Mouse (Mus musculus) lung, embryonic 16.5 days (tissue): Measurements from ENCODE around the gene Tnfrsf11a. TPM values are rescaled to one million over a fixed set of nuclear protein-coding genes. Genes with fewer than 3 reads are reported as not detected.
A peak's percentile ranks its signal among the peaks of the same experiment; 100 is the strongest.

Source experiments
- ATAC-seq: fragments of 200-750 bp; cut with Nextera tagmentation; 2 replicates; pipeline ENCODE4 v1.8.0; 2017; ENCODE audit warnings: low read depth, mild to moderate bottlenecking, moderate library complexity
- H3K27ac ChIP-seq: fragments of 300-500 bp; sonication (generic); 2 replicates; pipeline ENCODE4 v1.5.1; 2014; ENCODE audit warnings: mild to moderate bottlenecking, control low read depth, low read length
- H3K27me3 ChIP-seq: fragments of 300-500 bp; sonication (generic); 2 replicates; pipeline ENCODE4 v1.6.1; 2014; ENCODE audit warnings: low read depth, low read length, mixed read lengths; ENCODE audit not compliant: control insufficient read depth, insufficient read depth
- H3K36me3 ChIP-seq: fragments of 300-500 bp; sonication (generic); 2 replicates; pipeline ENCODE4 v1.6.1; 2014; ENCODE audit warnings: low read length; ENCODE audit not compliant: control insufficient read depth, insufficient read depth
- H3K4me1 ChIP-seq: fragments of 300-500 bp; sonication (generic); replicated peaks from 2 replicates; pipeline ENCODE4 v1.6.1; 2014; ENCODE audit warnings: low read length, mixed read lengths; ENCODE audit not compliant: control insufficient read depth, insufficient read depth
- H3K4me2 ChIP-seq: fragments of 300-500 bp; sonication (generic); 2 replicates; pipeline ENCODE4 v1.6.1; 2014; ENCODE audit warnings: low read depth, low read length, control low read depth
- H3K4me3 ChIP-seq: fragments of 300-500 bp; sonication (generic); 2 replicates; pipeline ENCODE4 v1.5.1; 2014; ENCODE audit warnings: mild to moderate bottlenecking, low read length, control low read depth
- H3K9ac ChIP-seq: fragments of 300-500 bp; sonication (generic); 2 replicates; pipeline ENCODE4 v1.6.1; 2014; ENCODE audit warnings: low read length, control low read depth
- H3K9me3 ChIP-seq: fragments of 300-500 bp; sonication (generic); 2 replicates; pipeline ENCODE4 v1.6.1; 2016; ENCODE audit warnings: low read length; ENCODE audit not compliant: control insufficient read depth
- WGBS: fragments of 180-500 bp; shearing (Covaris S2); extraction: QIAGEN DNeasy Blood & Tissue Kit; methylation state at CpG from one replicate; pipeline ENCODE4 v1.1.7; 2014; 5-methylcytosine and 5-hydroxymethylcytosine counted together
- polyA plus RNA-seq: library from polyadenylated mRNA; unstranded; fragments of >200 nt; fragmentation: Nextera tagmentation; extraction: Ambion mirVana; gene quantifications from 2 replicates; pipeline ENCODE4 v1.2.1, GENCODE M21; 2015

The Tnfrsf11a gene
- polyA plus RNA-seq, result 1.4 and 1.8 TPM in 2 replicates

DNA sequence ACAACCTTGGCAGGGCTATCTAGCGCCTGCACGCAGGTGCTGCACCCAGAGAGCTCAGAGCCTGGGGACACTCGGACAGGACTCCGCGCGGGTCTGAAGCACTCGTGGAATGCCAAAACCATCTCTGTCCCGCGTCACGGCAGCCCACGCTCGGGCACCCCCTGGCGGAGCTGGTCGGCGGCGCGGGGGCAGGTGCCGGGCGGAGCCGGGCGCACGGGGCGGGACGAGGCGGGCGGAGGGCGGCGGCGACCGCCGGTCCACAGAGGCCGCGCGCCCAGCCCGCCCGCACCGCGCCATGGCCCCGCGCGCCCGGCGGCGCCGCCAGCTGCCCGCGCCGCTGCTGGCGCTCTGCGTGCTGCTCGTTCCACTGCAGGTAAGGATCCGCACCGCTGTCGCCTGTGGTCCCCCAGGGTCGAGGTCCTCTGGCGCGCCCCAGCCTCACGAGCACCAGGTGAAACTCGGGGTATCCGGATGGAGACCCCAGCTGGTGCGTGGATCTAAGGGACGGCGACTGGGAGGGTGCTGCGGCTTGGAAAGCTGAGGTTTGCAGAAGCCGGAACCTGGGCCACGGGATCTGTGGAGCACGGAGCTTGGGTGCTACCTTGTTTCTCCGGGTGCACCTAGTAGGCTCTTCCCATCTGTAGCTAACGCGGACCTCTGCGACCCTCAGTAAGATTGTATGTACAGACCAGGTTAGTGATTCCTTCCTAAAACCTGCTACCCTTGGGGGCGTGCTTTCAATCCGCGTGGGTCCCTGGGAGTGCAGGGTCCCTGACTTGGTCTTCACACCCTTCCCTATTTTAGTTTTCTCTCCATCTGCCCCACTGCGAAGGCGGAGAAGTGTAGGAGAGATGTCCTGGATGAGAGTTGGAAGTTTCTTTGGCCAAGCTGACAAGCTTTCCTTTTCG, at the start of gene Tnfrsf11a:
Tnfrsf11a (plus strand) TSS at position 262 of the 908 bp plus-strand sequence.
- Histone ChIP-seq H3K27ac (no peak within 1 kb of the TSS), H3K9me3 (no peaks in the 10 kb centered on the region), H3K4me1 (peaks cover 21% of the 10 kb centered on the region), H3K36me3 (no peaks in the 10 kb centered on the region), H3K27me3 (peaks cover 12% of the 10 kb centered on the region), H3K4me3 (peak within 1 kb of the TSS; percentile 75), H3K9ac (peak within 1 kb of the TSS; percentile 82), H3K4me2 (peak within 1 kb of the TSS; percentile 98)
- WGBS, result 3% methylated on average over 42 of the region's 77 CpGs
- ATAC-seq, result peak; percentile 85

DNA sequence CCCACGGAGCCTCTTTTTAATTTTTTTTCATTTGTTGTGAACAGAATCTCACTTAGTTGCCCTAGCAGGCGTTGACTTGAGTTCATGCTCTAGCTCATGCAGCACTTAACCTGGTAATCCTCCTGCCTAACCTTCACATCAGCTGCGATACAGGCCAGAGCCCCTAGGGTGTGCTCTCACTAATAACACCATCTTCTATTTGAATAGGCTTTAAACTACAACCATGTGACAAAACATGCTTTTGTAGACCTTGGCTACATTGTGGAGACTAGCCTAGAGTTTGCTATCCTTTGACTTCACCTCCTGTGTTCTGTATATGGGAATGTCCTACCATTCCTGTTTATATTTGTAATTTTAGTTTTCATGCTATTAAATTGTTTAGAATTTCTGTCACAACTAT, 45.2 kb upstream of the Tnfrsf11a start:
- ATAC-seq, result no peak
- WGBS, result 76% methylated on average over 3 of the region's 3 CpGs
- no peak overlapping the region for H3K4me3 ChIP-seq
- H3K36me3 ChIP-seq, result peaks cover 5% of the 10 kb centered on the region
- no peak overlapping the region for H3K9ac ChIP-seq
- no peak overlapping the region for H3K4me2 ChIP-seq
- H3K27ac ChIP-seq, result no peak overlapping the region
- H3K27me3 ChIP-seq, result no peaks in the 10 kb centered on the region
- no peaks in the 10 kb centered on the region for H3K4me1 ChIP-seq
- H3K9me3 ChIP-seq, result no peaks in the 10 kb centered on the region

DNA sequence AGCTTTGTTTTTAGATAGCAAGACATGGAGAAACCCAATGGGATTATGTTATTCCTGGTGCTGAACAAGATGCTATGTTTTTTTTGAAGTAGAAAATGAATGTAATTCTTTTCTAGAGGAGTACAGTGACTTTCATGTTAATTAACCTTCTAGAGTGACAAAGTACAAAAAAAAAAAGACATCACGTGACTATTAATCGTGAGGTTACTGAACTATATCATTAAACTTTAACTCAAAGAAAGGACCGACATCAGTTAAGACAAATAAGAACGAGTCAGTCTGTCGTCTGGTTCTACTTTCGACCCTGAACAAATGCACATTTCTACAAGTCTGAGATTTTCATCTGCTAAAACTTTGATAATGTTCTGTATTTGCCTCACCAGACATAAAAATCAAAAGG, 42.2 kb upstream of the Tnfrsf11a start:
- Histone ChIP-seq H3K4me2 (no peak overlapping the region), H3K9ac (no peak overlapping the region), H3K36me3 (peaks cover 10% of the 10 kb centered on the region; the same call in 1 of the 2 replicates), H3K4me3 (no peak overlapping the region), H3K9me3 (no peaks in the 10 kb centered on the region), H3K4me1 (no peaks in the 10 kb centered on the region), H3K27ac (no peak overlapping the region), H3K27me3 (no peaks in the 10 kb centered on the region)
- WGBS, result 89% methylated on average over 6 of the region's 6 CpGs
- no peak for ATAC-seq

DNA sequence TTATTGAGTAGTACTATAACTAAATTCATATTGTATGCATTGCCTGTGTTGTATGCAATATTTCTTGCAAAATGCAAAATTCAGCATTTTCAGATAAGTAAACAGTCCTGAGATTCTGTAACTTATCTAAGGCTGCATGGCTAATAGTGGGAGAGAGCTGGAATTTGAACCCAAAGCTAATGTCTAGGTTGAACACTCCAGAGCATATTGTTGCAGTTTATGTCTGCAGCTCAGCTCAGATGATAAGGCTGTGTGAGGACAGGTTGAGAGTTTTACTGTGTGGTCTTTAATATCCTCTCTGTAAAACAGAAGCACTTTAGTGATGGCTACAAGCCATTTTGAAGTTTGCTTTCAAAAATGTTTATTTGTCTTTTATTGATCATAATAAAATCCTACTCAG, 41.0 kb upstream of the Tnfrsf11a start:
- H3K27me3 ChIP-seq, result no peaks in the 10 kb centered on the region
- no peaks in the 10 kb centered on the region for H3K4me1 ChIP-seq
- H3K9me3 ChIP-seq, result no peaks in the 10 kb centered on the region
- no peak overlapping the region for H3K4me2 ChIP-seq
- H3K9ac ChIP-seq, result no peak overlapping the region
- no peak overlapping the region for H3K27ac ChIP-seq
- ATAC-seq, result no peak
- peaks cover 17% of the 10 kb centered on the region for H3K36me3 ChIP-seq
- no peak overlapping the region for H3K4me3 ChIP-seq

DNA sequence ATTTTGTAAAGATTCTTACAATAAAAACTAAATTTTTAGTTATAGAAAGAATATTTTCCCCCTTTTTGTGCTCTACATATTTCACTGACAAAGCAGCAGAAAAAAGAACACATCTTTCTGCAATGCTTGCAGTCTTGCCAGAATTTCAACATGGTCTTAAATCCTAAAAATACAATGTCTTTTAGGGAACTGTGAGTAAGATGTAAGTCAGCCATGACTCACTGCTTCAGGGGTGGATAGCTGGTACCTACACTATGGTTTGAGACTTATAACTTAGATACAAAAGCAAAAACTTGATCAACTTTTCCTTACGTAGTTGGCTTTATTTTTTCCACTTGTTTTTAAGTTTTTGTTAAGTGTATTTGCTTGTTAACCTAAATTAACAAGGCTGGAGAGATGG, 38.0 kb upstream of the Tnfrsf11a start:
- H3K27me3 ChIP-seq, result no peaks in the 10 kb centered on the region
- H3K9me3 ChIP-seq, result no peaks in the 10 kb centered on the region
- H3K4me3 ChIP-seq, result no peak overlapping the region
- H3K36me3 ChIP-seq, result peaks cover 21% of the 10 kb centered on the region
- H3K9ac ChIP-seq, result no peak overlapping the region
- 81% methylated on average over 1 of the region's 1 CpGs for WGBS
- no peaks in the 10 kb centered on the region for H3K4me1 ChIP-seq
- H3K27ac ChIP-seq, result no peak overlapping the region
- no peak overlapping the region for H3K4me2 ChIP-seq
- no peak for ATAC-seq

DNA sequence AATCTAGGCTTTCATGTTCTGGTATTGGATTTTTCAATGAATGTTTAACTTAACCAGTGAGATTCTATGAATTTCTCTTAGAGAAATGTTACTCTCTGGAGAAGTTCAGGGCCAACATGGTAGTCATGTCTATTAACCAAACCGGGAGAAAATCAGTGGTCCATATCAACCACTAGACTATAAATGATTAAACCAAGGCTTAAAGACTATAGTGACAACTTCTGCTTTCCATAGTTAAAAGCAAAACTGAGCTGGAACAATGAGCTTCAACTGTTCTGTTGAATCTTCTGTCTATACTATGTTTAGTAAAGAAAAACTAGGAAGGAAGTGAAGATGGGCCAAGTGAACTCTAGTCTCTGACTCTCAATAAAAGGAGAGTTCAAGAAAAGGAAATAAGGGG, 34.1 kb upstream of the Tnfrsf11a start:
- Histone ChIP-seq H3K36me3 (peaks cover 20% of the 10 kb centered on the region), H3K4me1 (no peaks in the 10 kb centered on the region), H3K4me3 (no peak overlapping the region), H3K9me3 (no peaks in the 10 kb centered on the region), H3K27me3 (no peaks in the 10 kb centered on the region), H3K27ac (no peak overlapping the region), H3K9ac (no peak overlapping the region), H3K4me2 (no peak overlapping the region)
- 76% methylated on average over 1 of the region's 1 CpGs for WGBS
- no peak for ATAC-seq

DNA sequence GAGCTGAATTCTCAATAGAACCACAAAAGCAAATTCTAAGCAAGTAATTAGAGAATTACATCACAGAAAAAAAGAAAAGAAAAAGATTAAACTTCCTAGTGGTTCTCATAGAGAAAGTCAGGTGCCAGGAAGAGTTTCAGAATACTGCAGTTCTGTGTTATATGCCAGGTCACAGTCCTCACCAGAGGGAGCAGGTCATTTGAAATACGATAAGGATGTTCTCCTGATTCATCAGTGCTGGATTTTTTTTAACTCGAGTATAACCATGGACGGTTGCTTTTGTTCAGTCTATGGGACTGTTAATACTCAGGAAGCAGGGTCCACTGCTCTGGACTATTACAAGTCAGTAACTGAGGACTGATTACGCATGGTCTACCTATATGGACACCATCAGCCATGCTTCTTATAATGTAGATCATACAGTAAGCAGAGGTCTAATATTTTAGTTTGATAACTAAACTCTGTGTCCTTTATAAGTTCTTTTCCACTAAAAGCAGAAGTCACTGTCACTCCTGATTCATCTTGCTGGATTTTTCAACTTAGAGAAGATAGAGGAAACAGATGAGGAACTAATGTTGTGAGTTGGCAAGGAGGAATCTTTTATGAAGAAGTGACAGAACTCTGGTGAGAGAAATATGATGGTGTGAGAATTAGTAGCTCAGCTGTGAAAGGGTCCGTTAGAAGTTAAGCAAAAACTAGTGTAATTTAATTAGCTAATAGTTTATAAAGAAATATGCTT, 33.5 kb upstream of the Tnfrsf11a start:
- ATAC-seq, result no peak

DNA sequence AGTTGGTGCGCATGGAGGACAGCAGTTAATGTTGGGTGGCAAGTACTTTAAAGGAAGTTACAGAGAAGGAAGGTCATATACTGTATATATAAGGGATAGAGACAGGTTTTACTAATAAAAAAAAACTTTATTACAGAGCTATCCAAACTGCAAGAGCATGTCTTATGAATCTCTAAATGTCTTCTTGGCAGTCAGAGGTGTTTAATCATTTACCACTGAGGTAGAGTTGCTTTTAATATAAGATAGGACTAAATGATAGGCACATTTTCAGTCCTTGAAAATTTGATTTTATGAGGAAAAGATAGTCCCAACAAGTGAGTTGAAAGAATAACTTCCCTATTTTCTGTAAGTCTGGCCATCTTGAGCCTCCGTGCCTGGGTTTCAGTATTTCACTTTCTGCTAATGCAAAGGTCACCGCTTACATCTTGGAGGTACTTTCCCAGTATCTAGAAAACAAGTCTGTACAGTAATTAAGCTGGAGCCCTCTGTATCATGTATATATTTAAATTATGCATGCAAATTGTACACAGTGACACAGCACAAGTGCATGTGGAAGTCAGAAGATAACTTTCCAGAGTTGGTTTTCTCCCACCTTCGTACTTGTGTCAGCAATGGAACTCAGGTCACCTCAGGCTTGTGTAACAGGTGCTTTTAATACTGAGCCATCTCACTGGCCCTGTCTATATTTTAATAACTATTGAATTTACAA, 32.3 kb upstream of the Tnfrsf11a start:
- 96% methylated on average over 4 of the region's 4 CpGs for WGBS
- no peak overlapping the region for H3K9ac ChIP-seq
- no peak overlapping the region for H3K4me2 ChIP-seq
- H3K4me1 ChIP-seq, result no peaks in the 10 kb centered on the region
- H3K36me3 ChIP-seq, result peaks cover 18% of the 10 kb centered on the region
- ATAC-seq, result no peak
- no peak overlapping the region for H3K4me3 ChIP-seq
- H3K9me3 ChIP-seq, result no peaks in the 10 kb centered on the region
- no peaks in the 10 kb centered on the region for H3K27me3 ChIP-seq
- no peak overlapping the region for H3K27ac ChIP-seq

More for the DNA sequence above, 33.5 kb upstream of the Tnfrsf11a start:
- Histone ChIP-seq H3K4me3 (no peak overlapping the region), H3K9ac (no peak overlapping the region), H3K9me3 (no peaks in the 10 kb centered on the region), H3K4me1 (no peaks in the 10 kb centered on the region), H3K27ac (no peak overlapping the region), H3K4me2 (no peak overlapping the region), H3K36me3 (peaks cover 18% of the 10 kb centered on the region), H3K27me3 (no peaks in the 10 kb centered on the region)
- WGBS, result 84% methylated on average over 5 of the region's 5 CpGs

DNA sequence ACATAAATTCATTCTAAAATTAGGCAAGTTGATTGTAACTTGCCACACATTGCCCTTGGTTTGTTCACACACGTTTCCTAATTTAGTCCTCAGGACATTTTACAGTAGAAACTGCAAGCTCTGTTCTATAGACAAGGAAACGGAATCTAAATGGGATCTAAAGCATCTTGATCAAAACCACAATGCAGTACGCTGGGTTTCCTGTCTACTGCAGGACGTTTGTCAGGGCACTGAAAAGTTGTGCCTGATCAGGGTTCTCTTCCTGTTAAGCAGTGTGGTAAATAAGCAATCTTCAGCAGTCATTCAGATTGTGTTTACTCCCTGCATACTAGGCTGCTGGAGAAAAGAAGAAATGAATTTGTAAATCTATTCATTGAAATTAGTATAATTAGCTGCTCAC, 28.3 kb upstream of the Tnfrsf11a start:
- Histone ChIP-seq H3K4me3 (no peak overlapping the region), H3K4me2 (no peak overlapping the region), H3K9me3 (no peaks in the 10 kb centered on the region), H3K27me3 (no peaks in the 10 kb centered on the region), H3K27ac (no peak overlapping the region), H3K4me1 (no peaks in the 10 kb centered on the region), H3K36me3 (peaks cover 7% of the 10 kb centered on the region), H3K9ac (no peak overlapping the region)
- ATAC-seq, result no peak
- 71% methylated on average over 4 of the region's 4 CpGs for WGBS
